Comparison of ENCODE assay signal across 9 mouse cellular contexts in the genomic region with DNA sequence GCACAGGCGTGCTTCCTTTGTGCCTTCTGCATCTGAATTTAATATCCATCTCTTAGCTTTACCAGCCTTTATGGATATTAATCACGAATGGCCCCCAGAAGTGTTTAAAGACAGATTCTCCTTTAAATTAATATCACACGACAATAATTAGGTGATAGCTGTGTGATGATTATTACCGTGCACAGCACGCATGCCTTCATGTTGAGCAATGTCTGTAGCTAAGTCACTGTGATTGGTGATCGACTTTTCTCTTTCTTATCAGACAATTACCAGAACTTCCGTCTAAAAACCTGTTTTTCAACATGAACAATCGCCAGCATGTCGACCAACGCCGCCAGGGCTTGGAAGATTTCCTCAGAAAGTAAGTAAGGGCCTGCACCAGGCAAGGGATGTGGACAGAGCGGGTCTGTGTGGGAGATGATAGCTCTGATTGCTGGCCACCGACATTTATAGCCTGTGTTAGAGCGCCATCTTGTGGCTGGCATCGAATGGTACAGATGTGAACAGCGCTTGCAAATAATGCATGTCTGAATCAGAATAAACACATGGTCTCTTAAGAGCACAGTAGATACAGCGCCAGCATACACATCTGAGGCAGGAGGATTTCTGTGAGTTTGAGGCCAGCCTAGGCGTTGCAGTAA. TPM values are rescaled to one million over a fixed set of nuclear protein-coding genes. Genes with fewer than 3 reads are reported as not detected.
DNase-seq lines count a peak whose midpoint lies in the region; ATAC-seq and TF ChIP-seq lines count a peak whose summit lies in the region.
"Had no signal": no experiment of that assay in that cellular context is flagged by ENCODE, and none has a peak within 500 bp of the region (broad histone marks: within the 10 kb centered on the region; RNA-seq: fewer than 3 reads in every experiment).

No protein-coding gene starts in this region.

- no peak overlapping the region for H3K4me2 ChIP-seq in forebrain, postnatal 0 days (ENCODE audit: low read depth)
- H3K4me2 ChIP-seq in lung, embryonic 14.5 days, result no peak overlapping the region

- no peaks in the 10 kb centered on the region for H3K4me1 ChIP-seq in MEL (ENCODE audit: control insufficient read depth in 1 of 2, insufficient read depth in 2 of 2, low read length in 2 of 2)
- H3K4me1 ChIP-seq in forebrain, postnatal 0 days (ENCODE audit: insufficient read depth), result no peaks in the 10 kb centered on the region
- no peaks in the 10 kb centered on the region for H3K4me1 ChIP-seq in lung, embryonic 14.5 days (ENCODE audit: insufficient read depth)
- H3K4me1 ChIP-seq: megakaryocyte, embryonic 14.5 days had no signal

- peak; percentile 72 to 98 (median 91) for TF ChIP-seq CTCF in MEL (IDR thresholded peaks at IDR 0.05 in 2 of 3, conservative IDR thresholded peaks at IDR 0.05 in 1 of 3; ENCODE audit: control insufficient read depth in 1 of 3, insufficient read depth in 1 of 3, low read depth in 2 of 3, low read length in 3 of 3, poor library complexity in 1 of 3, severe bottlenecking in 1 of 3)
- peak; percentile 94 for TF ChIP-seq CTCF in forebrain, postnatal 0 days (IDR thresholded peaks at IDR 0.05; ENCODE audit: low read depth)
- peak; percentile 99 for TF ChIP-seq CTCF in layer of hippocampus, adult 2 months (conservative IDR thresholded peaks at IDR 0.05)
- TF ChIP-seq CTCF in lung, embryonic 14.5 days (IDR thresholded peaks at IDR 0.05; ENCODE audit: low read depth), result peak; percentile 96

- H3K9ac ChIP-seq in MEL (ENCODE audit: control insufficient read depth, low read depth, low read length, poor library complexity, severe bottlenecking), result no peak overlapping the region
- no peak overlapping the region for H3K9ac ChIP-seq in forebrain, postnatal 0 days
- H3K9ac ChIP-seq in lung, embryonic 14.5 days, result no peak overlapping the region

- peak; percentile 92 for ATAC-seq in forebrain, postnatal 0 days
- peak; percentile 69 to 80 for ATAC-seq in hematopoietic stem cell, adult 5-6 weeks (replicated peaks in 1 of 2; ENCODE audit: insufficient read depth in 1 of 2, low FRiP score in 2 of 2, low TSS enrichment in 1 of 2, low read depth in 1 of 2, poor library complexity in 2 of 2, severe bottlenecking in 2 of 2)
- peak; percentile 93 for ATAC-seq in lung, embryonic 14.5 days (ENCODE audit: insufficient read depth)

- peak; percentile 99 for TF ChIP-seq RAD21 in MEL (IDR thresholded peaks at IDR 0.05; ENCODE audit: low read depth, low read length)

- no peaks in the 10 kb centered on the region for H3K79me2 ChIP-seq in MEL (ENCODE audit: control insufficient read depth, insufficient read depth, low read length, poor library complexity)

- peak in 1 of 2 experiments; percentile 22; a peak in 1 of 4 replicates for TF ChIP-seq EP300 in MEL (IDR thresholded peaks at IDR 0.05; ENCODE audit: low read depth in 1 of 2, low read length in 2 of 2)

- no peaks in the 10 kb centered on the region for H3K27me3 ChIP-seq in MEL (ENCODE audit: control insufficient read depth in 1 of 2, insufficient read depth in 2 of 2, low read length in 2 of 2)
- no peaks in the 10 kb centered on the region for H3K27me3 ChIP-seq in forebrain, postnatal 0 days (ENCODE audit: insufficient read depth, low read length)
- no peaks in the 10 kb centered on the region for H3K27me3 ChIP-seq in lung, embryonic 14.5 days (ENCODE audit: insufficient read depth, low read length)

- 30% methylated on average over 18 of the region's 18 CpGs for WGBS in forebrain, postnatal 0 days
- 15% methylated on average over 18 of the region's 18 CpGs for WGBS in lung, embryonic 14.5 days

- no peak overlapping the region for H3K27ac ChIP-seq in MEL (ENCODE audit: control insufficient read depth, low read depth, low read length)
- no peak overlapping the region for H3K27ac ChIP-seq in forebrain, postnatal 0 days (ENCODE audit: low read depth, low read length)
- no peak overlapping the region for H3K27ac ChIP-seq in layer of hippocampus, adult 2 months
- no peak overlapping the region for H3K27ac ChIP-seq in lung, embryonic 14.5 days (ENCODE audit: low read depth)

- no peak for TF ChIP-seq POLR2A in MEL (IDR thresholded peaks at IDR 0.05; ENCODE audit: control insufficient read depth in 1 of 2, insufficient read depth in 1 of 2, low read depth in 1 of 2, low read length in 2 of 2, poor library complexity in 1 of 2)

- DNase-seq in MEL (ENCODE audit: low read depth, low spot score), result peak; percentile 88
- DNase-seq in cerebellum, adult 18-20 months, result peak; percentile 77 to 88
- peak; percentile 95 for DNase-seq in forebrain, postnatal 0 days
- peak; percentile 70 to 88 for DNase-seq in layer of hippocampus, adult 2 months (ENCODE audit: low spot score in 2 of 2)
- peak; percentile 97 for DNase-seq in lung, embryonic 14.5 days
- peak; percentile 43 for DNase-seq in ovary, adult 18-20 months (ENCODE audit: low spot score)
- DNase-seq in thymus, adult 18-20 months, result peak; percentile 34 to 42

- H3K36me3 ChIP-seq in MEL (ENCODE audit: control insufficient read depth in 1 of 2, insufficient read depth in 2 of 2, low read length in 2 of 2), result no peaks in the 10 kb centered on the region
- H3K36me3 ChIP-seq in forebrain, postnatal 0 days (ENCODE audit: insufficient read depth), result peaks cover 16% of the 10 kb centered on the region; the same call in 1 of the 2 replicates
- no peaks in the 10 kb centered on the region for H3K36me3 ChIP-seq in lung, embryonic 14.5 days (ENCODE audit: insufficient read depth)

- H3K9me3 ChIP-seq in MEL (replicated peaks; ENCODE audit: insufficient read depth, low read length), result no peaks in the 10 kb centered on the region
- no peaks in the 10 kb centered on the region for H3K9me3 ChIP-seq in forebrain, postnatal 0 days (ENCODE audit: low read length)
- H3K9me3 ChIP-seq in lung, embryonic 14.5 days (ENCODE audit: low read depth, low read length), result no peaks in the 10 kb centered on the region
- H3K9me3 ChIP-seq: megakaryocyte, embryonic 14.5 days had no signal

- H3K4me3 ChIP-seq in MEL (ENCODE audit: control insufficient read depth in 1 of 2, insufficient read depth in 1 of 2, low read depth in 2 of 2, low read length in 2 of 2), result no peak overlapping the region
- no peak overlapping the region for H3K4me3 ChIP-seq in forebrain, postnatal 0 days (ENCODE audit: low read depth, low read length)
- H3K4me3 ChIP-seq in layer of hippocampus, adult 2 months, result no peak overlapping the region
- no peak overlapping the region for H3K4me3 ChIP-seq in lung, embryonic 14.5 days (ENCODE audit: low read depth, low read length)
- H3K4me3 ChIP-seq: megakaryocyte, embryonic 14.5 days had no signal

TF ChIP-seq in MEL, 35 proteins besides CTCF, POLR2A, EP300 and RAD21:
- peak; percentile 82; the same call in 1 of the 2 replicates for TF ChIP-seq JUND (IDR thresholded peaks at IDR 0.05; ENCODE audit: low read depth, low read length)
- 0 out of 2 replicates have a peak, but pooled peaks have one; percentile 36 for TF ChIP-seq TCF12 (IDR thresholded peaks at IDR 0.05; ENCODE audit: low read depth, low read length)
- TF ChIP-seq MAZ (IDR thresholded peaks at IDR 0.05; ENCODE audit: low read depth, low read length), result peak; percentile 60; the same call in 1 of the 2 replicates
- TF ChIP-seq NELFE (IDR thresholded peaks at IDR 0.05; ENCODE audit: low read depth, low read length), result no peak; the same call in 1 of the 2 replicates
- peak; percentile 78 for TF ChIP-seq MAX (IDR thresholded peaks at IDR 0.05; ENCODE audit: low read length)
- 0 out of 2 replicates have a peak, but pooled peaks have one; percentile 41 for TF ChIP-seq RCOR1 (IDR thresholded peaks at IDR 0.05; ENCODE audit: low read depth, low read length)
- peak; percentile 61; the same call in 1 of the 2 replicates for TF ChIP-seq SIN3A (IDR thresholded peaks at IDR 0.05; ENCODE audit: low read length)
- no peak for TF ChIP-seq ZMIZ1 (IDR thresholded peaks at IDR 0.05; ENCODE audit: low read depth, low read length)
- 0 out of 2 replicates have a peak, but pooled peaks have one; percentile 30 for TF ChIP-seq GATA1 (IDR thresholded peaks at IDR 0.05; ENCODE audit: low read depth, low read length)
- 0 out of 2 replicates have a peak, but pooled peaks have one; percentile 21 for TF ChIP-seq HCFC1 (IDR thresholded peaks at IDR 0.05; ENCODE audit: low read depth, low read length)
- TF ChIP-seq ELF1 (IDR thresholded peaks at IDR 0.05; ENCODE audit: low read depth, low read length), result 0 out of 2 replicates have a peak, but pooled peaks have one; percentile 14
- TF ChIP-seq NRF1 (IDR thresholded peaks at IDR 0.05; ENCODE audit: insufficient read depth, low read depth, low read length, poor library complexity, severe bottlenecking), result no peak
- no peak for TF ChIP-seq USF1 (IDR thresholded peaks at IDR 0.05; ENCODE audit: low read depth, low read length)
- no peak for TF ChIP-seq POLR2AphosphoS5 (IDR thresholded peaks at IDR 0.05; ENCODE audit: borderline replicate concordance, low read depth, low read length)
- TF ChIP-seq ZC3H11A (IDR thresholded peaks at IDR 0.05; ENCODE audit: low read depth, low read length), result peak; percentile 98
- TF ChIP-seq SMC3 (IDR thresholded peaks at IDR 0.05; ENCODE audit: low read depth, low read length), result peak; percentile 97
- TF ChIP-seq CHD1 (IDR thresholded peaks at IDR 0.05; ENCODE audit: low read depth, low read length), result no peak
- TF ChIP-seq MYC (IDR thresholded peaks at IDR 0.05; ENCODE audit: low read depth, low read length), result peak; percentile 81
- TF ChIP-seq USF2 (IDR thresholded peaks at IDR 0.05; ENCODE audit: borderline replicate concordance in 1 of 2, insufficient read depth in 1 of 2, low read depth in 1 of 2, low read length in 2 of 2), result no peak
- TF ChIP-seq MXI1 (IDR thresholded peaks at IDR 0.05; ENCODE audit: low read depth, low read length), result no peak; the same call in 1 of the 2 replicates
- no peak for TF ChIP-seq ZKSCAN1 (IDR thresholded peaks at IDR 0.05; ENCODE audit: low read depth, low read length)
- TF ChIP-seq ZNF384 (IDR thresholded peaks at IDR 0.05; ENCODE audit: low read depth, low read length), result peak; percentile 73

RNA-seq across cellular contexts. Expression of a gene that starts 56.5 kb away (rescaled TPM):
- total RNA-seq in MEL (2012; rRNA removed), result 3.9 and 6.6 TPM in 2 replicates
- 1 to 10 TPM in 1 of 2 experiments, not detected in 1; 7.0 TPM for polyA plus RNA-seq in MEL (2012; ENCODE audit: insufficient read depth in 1 of 2, insufficient read length in 2 of 2, low read depth in 1 of 2, low replicate concordance in 2 of 2, missing spikeins in 1 of 2)
- 76.3 and 96.5 TPM in 2 replicates for total RNA-seq in forebrain, postnatal 0 days (2014; rRNA removed)
- 78.4 and 92.6 TPM in 2 replicates for polyA plus RNA-seq in forebrain, postnatal 0 days (2015; fragmentation: Nextera tagmentation; extraction: Ambion mirVana)
- 129 and 131 TPM in 2 replicates for total RNA-seq in hematopoietic stem cell, adult 5-6 weeks (2017)
- total RNA-seq in layer of hippocampus, adult 2 months (2021), result 100 to 1,000 TPM in 1 of 2 experiments, 10 to 100 TPM in 1; 98.0 to 103 TPM
- polyA plus RNA-seq in lung, embryonic 14.5 days (2014; fragmentation: Nextera tagmentation; extraction: Ambion mirVana), result 11.3 and 14.2 TPM in 2 replicates

Comparison
In these comparisons a context has a peak if more than half of its experiments do, and no peak if none do; other contexts are left out.
1. DNase-seq: peak in every context shown above with its lines; median percentile 97 in lung, embryonic 14.5 days; 95 in forebrain, postnatal 0 days; 88 in MEL; 82 in cerebellum, adult 18-20 months; 79 in layer of hippocampus, adult 2 months; 43 in ovary, adult 18-20 months; 38 in thymus, adult 18-20 months.
2. RNA of a gene that starts 56.5 kb away (total RNA-seq): 129 to 131 TPM in hematopoietic stem cell, adult 5-6 weeks, 98.0 to 103 TPM in layer of hippocampus, adult 2 months and 76.3 to 96.5 TPM in forebrain, postnatal 0 days; 3.9 to 6.6 TPM in MEL; every median in the first group is over 10 times any median in the second.
3. Peak in every context shown above with its lines, with median percentiles within 50 percentile points of each other: CTCF ChIP-seq and ATAC-seq.